Mouse (Mus musculus) neural tube, embryonic 14.5 days (tissue): ENCODE results near the gene Tcp11l1. TPM values are rescaled to one million over a fixed set of nuclear protein-coding genes. Genes with fewer than 3 reads are reported as not detected.

ENCODE experiments used
- ATAC-seq: fragments of 200-750 bp; cut with Nextera tagmentation; 2 replicates; pipeline ENCODE4 v1.8.0; 2017; ENCODE audit warnings: low read depth, mild to moderate bottlenecking, moderate TSS enrichment, moderate library complexity
- H3K27ac ChIP-seq: fragments of 300-500 bp; sonication (generic); 2 replicates; pipeline ENCODE4 v1.5.1; 2014; ENCODE audit warnings: low read depth, mild to moderate bottlenecking, control low read depth, low read length, moderate library complexity, mixed read lengths
- H3K27me3 ChIP-seq: fragments of 300-500 bp; sonication (generic); 2 replicates; pipeline ENCODE4 v1.6.1; 2014; ENCODE audit warnings: low read length; ENCODE audit not compliant: control insufficient read depth, insufficient read depth
- H3K36me3 ChIP-seq: fragments of 300-500 bp; sonication (generic); 2 replicates; pipeline ENCODE4 v1.6.1; 2014; ENCODE audit warnings: low read length, mixed read lengths; ENCODE audit not compliant: control insufficient read depth, insufficient read depth
- H3K4me1 ChIP-seq: fragments of 300-500 bp; sonication (generic); 2 replicates; pipeline ENCODE4 v1.6.1; 2014; ENCODE audit warnings: low read length; ENCODE audit not compliant: control insufficient read depth, insufficient read depth
- H3K4me2 ChIP-seq: fragments of 300-500 bp; sonication (generic); 2 replicates; pipeline ENCODE4 v1.6.1; 2014; ENCODE audit warnings: mild to moderate bottlenecking, low read depth, low read length, control low read depth
- H3K4me3 ChIP-seq: fragments of 300-500 bp; sonication (generic); 2 replicates; pipeline ENCODE4 v1.5.1; 2014; ENCODE audit warnings: low read depth, low read length, control low read depth, mixed read lengths
- H3K9ac ChIP-seq: fragments of 300-500 bp; sonication (generic); replicated peaks from 2 replicates; pipeline ENCODE4 v1.6.1; 2014; ENCODE audit warnings: low read depth, mild to moderate bottlenecking, control low read depth, low read length, mixed read lengths
- H3K9me3 ChIP-seq: fragments of 300-500 bp; sonication (generic); 2 replicates; pipeline ENCODE4 v1.6.1; 2016; ENCODE audit warnings: low read length; ENCODE audit not compliant: control insufficient read depth
- WGBS: fragments of 180-500 bp; shearing (Covaris S2); extraction: QIAGEN DNeasy Blood & Tissue Kit; methylation state at CpG from one replicate; pipeline ENCODE4 v1.1.7; 2014; 5-methylcytosine and 5-hydroxymethylcytosine counted together
- polyA plus RNA-seq: library from polyadenylated mRNA; unstranded; fragments of >200 nt; fragmentation: Nextera tagmentation; extraction: Ambion mirVana; gene quantifications from 2 replicates; pipeline ENCODE4 v1.2.1, GENCODE M21; 2014

The Tcp11l1 gene
- polyA plus RNA-seq, 1 experiment from 2014 or later: 75.8 TPM

- ATAC-seq: no peak
- no peak overlapping the region for H3K27ac ChIP-seq
- no peak overlapping the region for H3K4me2 ChIP-seq
- no peaks in the 10 kb centered on the region for H3K36me3 ChIP-seq
- no peaks in the 10 kb centered on the region for H3K27me3 ChIP-seq
- H3K9me3 ChIP-seq: no peaks in the 10 kb centered on the region
- WGBS: 78% methylated on average over 2 of the region's 2 CpGs
- H3K4me1 ChIP-seq: no peaks in the 10 kb centered on the region
- H3K4me3 ChIP-seq: no peak overlapping the region
- no peak overlapping the region for H3K9ac ChIP-seq
Observed at GRCm38 (mm10) chr2:104692551-104692950, 19.4 kb downstream of the Tcp11l1 start.

- Histone ChIP-seq H3K36me3 (no peaks in the 10 kb centered on the region), H3K27ac (no peak overlapping the region), H3K9me3 (no peaks in the 10 kb centered on the region), H3K4me2 (no peak overlapping the region), H3K27me3 (no peaks in the 10 kb centered on the region), H3K4me1 (no peaks in the 10 kb centered on the region), H3K9ac (no peak overlapping the region), H3K4me3 (no peak overlapping the region)
- ATAC-seq: no peak
- WGBS: 87% methylated on average over 4 of the region's 4 CpGs
Observed at GRCm38 (mm10) chr2:104690720-104691119, 21.2 kb downstream of the Tcp11l1 start.

GRCm38 (mm10) chr2:104688724-104689123, 23.2 kb downstream of the Tcp11l1 start:
- WGBS: 68% methylated on average over 8 of the region's 8 CpGs
- Histone ChIP-seq H3K4me2 (no peak overlapping the region), H3K9me3 (no peaks in the 10 kb centered on the region), H3K4me3 (no peak overlapping the region), H3K36me3 (peaks cover 5% of the 10 kb centered on the region; the same call in 1 of the 2 replicates), H3K9ac (no peak overlapping the region), H3K4me1 (no peaks in the 10 kb centered on the region), H3K27ac (no peak overlapping the region), H3K27me3 (no peaks in the 10 kb centered on the region)
- ATAC-seq: no peak

- Histone ChIP-seq H3K9ac (no peak overlapping the region), H3K36me3 (peaks cover 6% of the 10 kb centered on the region; the same call in 1 of the 2 replicates), H3K4me3 (no peak overlapping the region), H3K27me3 (no peaks in the 10 kb centered on the region), H3K4me2 (no peak overlapping the region), H3K9me3 (no peaks in the 10 kb centered on the region), H3K4me1 (no peaks in the 10 kb centered on the region), H3K27ac (no peak overlapping the region)
- no peak for ATAC-seq
- 86% methylated on average over 3 of the region's 3 CpGs for WGBS
Observed at GRCm38 (mm10) chr2:104688321-104688720, 23.6 kb downstream of the Tcp11l1 start.

- Histone ChIP-seq H3K36me3 (peaks cover 6% of the 10 kb centered on the region; the same call in 1 of the 2 replicates), H3K27ac (no peak overlapping the region), H3K9me3 (no peaks in the 10 kb centered on the region), H3K27me3 (no peaks in the 10 kb centered on the region), H3K9ac (no peak overlapping the region), H3K4me3 (no peak overlapping the region), H3K4me2 (no peak overlapping the region), H3K4me1 (no peaks in the 10 kb centered on the region)
- ATAC-seq: no peak
- 83% methylated on average over 3 of the region's 3 CpGs for WGBS
Observed at GRCm38 (mm10) chr2:104687261-104687660, 24.7 kb downstream of the Tcp11l1 start.

- ATAC-seq: peak; percentile 93
- H3K4me2 ChIP-seq: no peak overlapping the region
- 7% methylated on average over 13 of the region's 13 CpGs for WGBS
- H3K36me3 ChIP-seq: peaks cover 9% of the 10 kb centered on the region; the same call in 1 of the 2 replicates
- no peak overlapping the region for H3K4me3 ChIP-seq
- H3K9ac ChIP-seq: no peak overlapping the region
- no peak overlapping the region for H3K27ac ChIP-seq
- no peaks in the 10 kb centered on the region for H3K9me3 ChIP-seq
- H3K27me3 ChIP-seq: no peaks in the 10 kb centered on the region
- no peaks in the 10 kb centered on the region for H3K4me1 ChIP-seq
Observed at GRCm38 (mm10) chr2:104685418-104685817, 26.6 kb downstream of the Tcp11l1 start.

- H3K27me3 ChIP-seq: no peaks in the 10 kb centered on the region
- ATAC-seq: no peak
- H3K9me3 ChIP-seq: no peaks in the 10 kb centered on the region
- H3K27ac ChIP-seq: no peak overlapping the region
- H3K4me1 ChIP-seq: no peaks in the 10 kb centered on the region
- H3K9ac ChIP-seq: no peak overlapping the region
- no peak overlapping the region for H3K4me3 ChIP-seq
- H3K4me2 ChIP-seq: no peak overlapping the region
- H3K36me3 ChIP-seq: peaks cover 10% of the 10 kb centered on the region
- WGBS: 96% methylated on average over 4 of the region's 4 CpGs
Observed at GRCm38 (mm10) chr2:104684771-104685170, 27.2 kb downstream of the Tcp11l1 start.

- 88% methylated on average over 3 of the region's 3 CpGs for WGBS
- no peak overlapping the region for H3K4me3 ChIP-seq
- no peaks in the 10 kb centered on the region for H3K4me1 ChIP-seq
- H3K36me3 ChIP-seq: peaks cover 6% of the 10 kb centered on the region; the same call in 1 of the 2 replicates
- no peak overlapping the region for H3K4me2 ChIP-seq
- H3K27ac ChIP-seq: no peak overlapping the region
- no peaks in the 10 kb centered on the region for H3K27me3 ChIP-seq
- H3K9ac ChIP-seq: no peak overlapping the region
- no peaks in the 10 kb centered on the region for H3K9me3 ChIP-seq
- no peak for ATAC-seq
Observed at GRCm38 (mm10) chr2:104677326-104677725, 34.6 kb downstream of the Tcp11l1 start.

- no peak overlapping the region for H3K27ac ChIP-seq
- H3K4me1 ChIP-seq: no peaks in the 10 kb centered on the region
- no peak overlapping the region for H3K4me3 ChIP-seq
- H3K4me2 ChIP-seq: no peak overlapping the region
- no peaks in the 10 kb centered on the region for H3K27me3 ChIP-seq
- no peaks in the 10 kb centered on the region for H3K9me3 ChIP-seq
- ATAC-seq: no peak
- H3K9ac ChIP-seq: no peak overlapping the region
- no peaks in the 10 kb centered on the region; the same call in 1 of the 2 replicates for H3K36me3 ChIP-seq
Observed at GRCm38 (mm10) chr2:104671724-104672123, 40.2 kb downstream of the Tcp11l1 start.
